Mouse (Mus musculus) cerebellum, adult 18-20 months (tissue): ENCODE measurements around the gene Duxf3.
"Not testable (repeated sequence)": the region's sequence is repeated elsewhere in the genome, so short reads cannot be mapped to it uniquely, and the experiment has no call there.

Experiments used
- DNase-seq, 2 experiments: peaks; one replicate each; pipeline ENCODE4 v3.0.0; 2021

Duxf3 gene

DNA sequence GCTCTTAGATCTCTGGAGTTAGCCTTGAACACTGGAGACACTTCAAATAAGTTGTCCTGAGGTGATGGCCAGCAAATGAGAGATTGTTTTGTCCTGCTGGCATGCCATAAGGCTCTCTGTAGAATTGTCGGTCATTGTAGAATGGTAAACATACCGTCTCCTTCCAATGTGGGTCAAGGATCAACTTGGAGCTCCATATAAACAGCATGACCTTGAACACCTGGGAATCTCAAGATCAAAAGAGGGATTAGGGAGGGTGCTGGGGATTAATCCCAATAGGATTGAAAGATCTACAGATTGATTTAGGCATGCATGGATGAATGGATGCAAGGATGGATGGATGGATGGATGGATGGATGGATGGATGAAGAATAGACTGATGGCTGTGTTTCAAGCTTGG, 10.9 kb downstream of the Duxf3 start:
- DNase-seq = not testable (repeated sequence)

DNA sequence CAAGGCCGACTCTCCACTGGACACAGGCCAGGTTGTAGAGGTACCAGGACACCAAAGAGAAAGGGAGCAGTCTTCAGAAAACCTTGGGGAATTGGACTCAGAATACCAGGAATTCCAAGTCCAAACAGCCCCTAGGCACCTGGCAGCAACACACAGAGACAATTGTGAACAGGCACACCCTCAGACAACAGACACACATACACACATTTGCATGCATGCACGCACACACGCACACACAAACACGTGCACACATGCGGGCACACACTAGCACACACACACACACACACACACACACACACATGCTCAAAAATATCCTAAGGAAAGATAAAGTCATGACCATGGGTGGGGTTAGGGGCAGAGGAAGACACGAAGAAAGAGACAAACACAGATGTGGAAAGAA, 11.7 kb downstream of the Duxf3 start:
- DNase-seq = no peak

DNA sequence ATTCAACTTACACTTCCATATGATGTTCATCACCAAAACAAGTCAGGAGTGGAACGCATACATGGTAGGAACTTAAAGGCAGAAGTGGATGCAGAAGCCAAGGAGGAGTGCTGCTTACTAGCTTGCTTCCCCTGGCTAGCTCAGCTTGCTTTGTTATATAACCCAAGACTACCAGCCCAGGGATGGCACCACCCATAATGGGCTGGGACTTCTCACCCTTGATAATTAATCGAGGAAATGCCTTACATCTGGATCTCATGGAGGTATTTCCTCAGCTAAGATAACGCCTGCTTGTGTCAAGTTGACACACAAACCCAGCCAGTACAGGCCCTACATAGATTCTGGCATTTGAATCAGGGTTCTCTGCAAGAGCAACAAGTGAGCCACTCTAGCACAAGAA, 15.1 kb downstream of the Duxf3 start:
- DNase-seq = no peak

DNA sequence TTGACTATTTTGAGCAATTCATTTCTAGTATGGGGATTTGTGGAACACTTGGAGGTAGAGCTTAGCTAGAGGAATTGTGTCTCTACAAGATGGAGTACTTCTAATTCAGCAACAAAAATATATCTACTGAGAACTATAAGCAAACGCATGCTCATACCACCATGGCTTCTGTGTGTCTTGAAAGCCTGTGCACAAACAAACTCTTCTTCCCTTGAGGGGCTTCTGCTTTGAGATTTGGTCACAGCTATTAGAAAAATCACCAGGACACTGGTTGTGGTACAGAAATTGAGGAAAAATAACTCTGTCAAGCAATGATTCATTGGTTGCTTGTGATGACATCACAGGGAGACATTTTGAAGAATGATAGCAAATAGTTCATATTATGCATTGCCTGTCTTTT, 17.1 kb downstream of the Duxf3 start:
- DNase-seq = no peak

DNA sequence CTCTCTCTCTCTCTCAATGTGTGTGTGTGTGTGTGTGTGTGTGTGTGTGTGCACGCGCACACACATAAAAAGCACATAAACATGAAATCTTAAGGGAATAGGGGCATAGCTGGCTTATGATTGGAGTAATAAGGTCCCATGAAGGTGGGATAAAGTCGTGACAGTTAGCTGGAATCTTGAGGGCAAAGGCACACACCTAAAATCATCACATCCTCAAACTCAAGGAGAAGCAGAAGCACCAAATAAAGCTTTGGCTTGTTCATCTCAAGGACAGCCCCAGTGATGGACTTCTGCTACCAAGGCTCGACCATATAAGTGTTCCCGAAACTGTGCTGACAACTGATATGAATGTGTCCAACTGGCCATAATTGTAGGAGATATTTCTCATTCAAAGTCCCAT, 17.5 kb downstream of the Duxf3 start:
- DNase-seq = no peak

DNA sequence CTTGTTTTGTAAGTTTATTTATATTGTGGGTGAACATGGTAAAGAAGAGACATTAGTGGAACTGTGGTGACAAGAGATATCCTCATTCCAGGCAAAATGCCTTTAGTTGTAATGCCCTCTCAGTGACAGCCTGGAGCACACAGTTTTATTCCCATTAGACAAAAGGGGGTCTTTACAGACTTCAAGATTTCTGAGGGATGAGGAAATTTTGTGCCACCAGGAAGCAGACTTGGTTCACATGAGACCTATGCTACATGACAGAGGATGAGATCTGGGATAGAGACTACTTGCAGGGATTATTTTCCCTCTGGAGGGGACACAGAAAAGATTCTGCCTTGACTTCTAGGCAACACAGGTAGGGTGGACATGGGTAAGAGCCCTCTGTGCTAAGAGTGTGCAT, 18.0 kb downstream of the Duxf3 start:
- no peak for DNase-seq

DNA sequence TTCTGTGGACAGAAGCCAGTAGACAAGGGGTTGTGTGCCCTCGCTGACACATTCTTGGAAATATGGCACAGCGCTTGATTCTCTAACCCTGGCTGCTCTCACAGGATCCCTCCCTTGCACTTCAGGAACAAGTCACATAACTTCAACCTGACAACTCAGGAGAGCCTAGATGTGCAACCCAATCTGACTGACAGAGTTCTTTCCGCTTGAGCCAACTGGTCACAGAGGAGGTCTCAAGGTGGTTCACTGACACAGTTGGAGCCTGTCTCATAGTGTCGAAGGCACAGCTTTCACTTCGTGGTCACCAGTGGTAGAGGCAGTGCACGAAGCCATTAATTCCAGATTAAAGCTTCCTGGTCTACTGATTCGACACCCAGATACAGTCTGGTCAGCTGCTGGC, 20.2 kb downstream of the Duxf3 start:
- no peak for DNase-seq

DNA sequence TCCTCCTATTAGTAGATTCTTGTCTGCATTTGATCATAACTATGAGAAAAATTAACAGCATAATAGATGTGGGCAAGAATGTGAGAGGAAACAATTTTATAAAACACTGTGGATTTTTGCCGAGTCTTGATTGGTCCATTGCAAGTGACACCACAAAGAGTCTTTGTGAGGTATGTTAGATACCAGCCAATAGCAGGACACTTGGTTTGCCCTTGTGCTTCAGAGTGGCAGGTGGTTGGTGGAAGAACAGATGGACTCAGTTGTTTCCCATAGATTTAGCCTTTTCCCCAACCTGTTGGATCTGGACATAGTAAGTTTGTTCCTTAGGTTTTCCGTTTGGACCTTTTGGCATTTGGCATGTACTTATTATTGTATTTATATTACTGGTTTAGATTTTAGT, 21.3 kb downstream of the Duxf3 start:
- no peak for DNase-seq

DNA sequence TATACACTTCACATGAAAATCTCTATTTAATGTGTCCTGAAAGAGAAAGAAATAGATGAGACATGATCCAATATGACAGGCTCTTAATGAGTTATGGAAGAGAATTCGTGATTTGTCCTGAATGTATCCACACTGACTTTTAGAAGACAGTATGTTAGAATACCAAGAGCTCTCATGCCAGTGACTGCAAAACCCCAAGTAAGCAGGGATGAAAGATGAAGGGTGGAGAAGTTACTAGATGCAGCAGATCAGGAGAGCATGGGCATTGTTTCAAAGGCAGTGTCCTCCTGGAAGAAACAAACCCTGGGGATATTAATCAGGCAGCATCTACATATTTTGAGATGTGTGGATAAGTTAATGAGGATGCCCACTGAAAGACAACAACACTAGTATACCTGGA, 22.0 kb downstream of the Duxf3 start:
- no peak for DNase-seq

DNA sequence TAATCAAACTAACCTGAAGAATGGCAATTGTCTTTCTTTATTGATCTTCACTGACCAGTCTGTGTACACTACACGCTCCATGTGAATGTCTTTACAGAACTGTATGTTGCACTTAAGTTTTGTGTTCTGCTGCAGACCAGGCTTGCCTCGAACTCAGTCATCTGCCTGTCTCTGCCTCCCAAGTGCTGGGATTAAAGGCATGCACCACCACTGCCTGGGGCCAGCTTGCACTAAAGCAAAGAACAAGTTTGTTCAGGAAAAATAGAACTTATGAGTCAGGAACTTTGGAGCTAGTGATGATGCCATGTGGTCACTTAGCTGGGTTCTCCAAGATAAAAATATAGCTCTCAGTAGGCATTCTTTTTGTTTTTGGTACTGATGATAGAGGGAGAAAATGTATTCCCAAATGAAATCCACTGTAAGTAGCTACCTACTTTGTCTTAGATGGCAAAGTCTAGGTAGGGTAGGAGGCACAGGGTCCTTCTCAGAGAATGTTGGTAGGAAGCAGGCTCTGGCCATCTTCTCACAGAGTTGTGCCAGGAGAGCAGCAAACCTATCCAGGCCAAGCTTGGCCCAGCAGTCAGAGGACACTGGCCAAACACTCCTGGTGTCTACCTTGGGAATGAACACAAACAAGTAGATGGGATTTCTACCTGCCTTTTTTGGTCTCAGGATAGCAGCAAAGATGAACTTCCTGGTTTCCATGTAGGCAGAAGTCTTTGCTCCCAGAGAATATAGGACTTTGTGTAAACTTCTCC, 22.6 kb downstream of the Duxf3 start:
- no peak for DNase-seq

DNA sequence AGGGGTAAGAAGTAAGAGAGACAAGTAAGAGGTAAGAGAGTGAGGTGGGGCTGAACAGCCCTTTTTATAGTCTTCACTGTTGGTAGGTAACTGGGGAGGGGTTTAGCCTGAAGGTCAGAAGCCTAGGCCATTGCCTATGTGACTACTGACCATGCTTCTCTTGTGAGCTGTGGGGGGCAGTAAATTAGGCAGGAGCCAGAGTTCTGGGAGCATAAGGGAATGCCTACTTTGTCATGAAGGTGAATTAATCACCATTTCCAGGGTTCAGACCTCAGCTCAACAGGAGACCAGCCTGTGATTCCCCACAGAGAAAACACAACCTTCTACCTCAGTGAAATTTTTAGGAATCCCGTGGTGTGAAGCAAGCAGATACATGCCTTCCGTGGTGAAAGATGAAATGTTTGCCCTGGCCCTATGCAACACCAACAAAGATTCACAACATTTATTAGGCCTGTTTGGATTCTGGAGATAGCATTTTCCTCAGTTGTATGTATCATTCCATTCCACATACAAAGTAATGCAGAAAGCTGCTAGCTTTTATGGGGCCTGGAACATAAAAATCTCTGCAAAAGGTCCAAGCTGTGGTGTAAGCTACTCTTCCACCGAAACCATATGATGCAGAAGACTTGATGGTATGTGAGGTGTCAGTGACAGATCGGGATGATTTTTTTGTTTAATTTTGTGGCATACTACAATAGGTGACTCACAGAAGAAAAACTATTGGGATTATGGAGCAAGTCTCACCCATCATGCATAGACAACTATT, 25.7 kb downstream of the Duxf3 start:
- DNase-seq = no peak

DNA sequence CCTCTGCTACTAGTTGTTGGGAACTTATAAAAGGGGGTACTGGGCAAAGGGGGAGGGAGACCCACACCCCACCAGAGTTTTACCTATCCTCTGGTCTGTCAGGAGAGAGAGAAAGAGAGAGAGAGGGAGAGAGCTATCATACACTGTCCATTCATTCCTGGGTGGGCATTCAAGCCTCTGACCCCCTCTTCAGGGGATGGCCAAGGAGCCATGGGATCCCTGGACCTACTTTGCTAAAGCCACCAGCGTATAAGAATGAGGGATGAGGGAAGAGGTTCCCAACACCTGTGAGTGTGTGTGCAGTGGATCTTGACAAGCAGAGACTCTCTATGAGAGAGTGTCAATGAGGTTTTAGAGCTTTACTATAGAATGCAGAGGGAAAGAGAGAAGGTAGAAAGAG, 26.5 kb downstream of the Duxf3 start:
- no peak for DNase-seq
